Mouse (Mus musculus) ES-Bruce4 (cell line): ENCODE data around the gene Dph5. TPM values are rescaled to one million over a fixed set of nuclear protein-coding genes. Genes with fewer than 3 reads are reported as not detected.

Experiments used
- H3K27ac ChIP-seq: 2 replicates; pipeline ENCODE4 v1.5.1; 2012; ENCODE audit warnings: low read length, inconsistent platforms; ENCODE audit not compliant: insufficient read depth
- H3K27me3 ChIP-seq: 2 replicates; pipeline ENCODE4 v1.6.1; 2012; ENCODE audit warnings: mild to moderate bottlenecking, low read length, inconsistent platforms; ENCODE audit not compliant: control insufficient read depth, poor library complexity, insufficient read depth, severe bottlenecking
- H3K36me3 ChIP-seq: 2 replicates; pipeline ENCODE4 v1.6.1; 2012; ENCODE audit warnings: inconsistent platforms, mild to moderate bottlenecking, low read length, moderate library complexity; ENCODE audit not compliant: control insufficient read depth, poor library complexity, insufficient read depth, severe bottlenecking
- H3K4me1 ChIP-seq: one replicate; pipeline ENCODE4 v1.8.1; 2011; ENCODE audit warnings: low read length; ENCODE audit not compliant: control insufficient read depth, insufficient read depth
- H3K4me3 ChIP-seq: 2 replicates; pipeline ENCODE4 v1.5.1; 2011; ENCODE audit warnings: low read depth, mild to moderate bottlenecking, low read length
- H3K9ac ChIP-seq: 2 replicates; pipeline ENCODE4 v1.6.1; 2012; ENCODE audit warnings: low read depth, mild to moderate bottlenecking, inconsistent platforms; ENCODE audit not compliant: poor library complexity, severe bottlenecking
- H3K9me3 ChIP-seq: replicated peaks from 2 replicates; pipeline ENCODE4 v1.6.1; 2012; ENCODE audit warnings: mild to moderate bottlenecking, low read length, inconsistent platforms; ENCODE audit not compliant: control insufficient read depth, poor library complexity, insufficient read depth, severe bottlenecking
- CTCF ChIP-seq: IDR thresholded peaks from one replicate; pipeline ENCODE4 v1.8.1; 2011; ENCODE audit warnings: low read depth, low read length
- EP300 ChIP-seq: IDR thresholded peaks from 2 replicates; pipeline ENCODE4 v1.6.1; 2011; ENCODE audit warnings: low read depth, low read length; ENCODE audit not compliant: insufficient read depth
- POLR2A ChIP-seq: IDR thresholded peaks from one replicate; pipeline ENCODE4 v1.8.1; 2011; ENCODE audit warnings: low read length; ENCODE audit not compliant: insufficient read depth
- polyA plus RNA-seq: library from polyadenylated mRNA; stranded (reverse); fragments of >200 nt; gene quantifications from 2 replicates; pipeline ENCODE4 v1.2.4, GENCODE M21; 2011; ENCODE audit warnings: low read depth; ENCODE audit not compliant: missing spikeins, insufficient read depth, insufficient read length

Dph5 gene
- polyA plus RNA-seq, 1 experiment, result 33.2 TPM

DNA sequence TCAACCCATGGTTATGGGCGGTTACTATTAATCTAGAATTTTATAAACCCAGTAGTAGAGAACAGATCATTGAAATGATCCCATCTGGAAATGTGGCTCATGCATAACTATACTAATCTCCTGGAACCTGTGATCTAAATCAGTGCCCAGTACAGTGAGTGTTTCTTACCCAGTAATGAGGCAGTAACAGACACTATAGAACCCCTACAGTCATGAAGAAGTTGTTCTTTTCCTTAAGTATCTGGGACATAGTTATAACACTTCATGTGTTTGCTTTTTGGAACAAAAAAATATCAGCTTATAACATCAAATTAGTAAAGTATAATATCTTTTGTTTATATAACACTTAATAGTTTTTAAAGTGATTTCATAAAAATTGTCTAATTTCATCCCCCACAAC is 76.0 kb downstream of the Dph5 start:
- H3K4me3 ChIP-seq, result no peak overlapping the region
- no peak overlapping the region for H3K9ac ChIP-seq
- H3K27me3 ChIP-seq, result no peaks in the 10 kb centered on the region
- TF ChIP-seq POLR2A, result no peak
- TF ChIP-seq EP300, result no peak
- TF ChIP-seq CTCF, result no peak
- H3K36me3 ChIP-seq, result no peaks in the 10 kb centered on the region
- no peaks in the 10 kb centered on the region for H3K4me1 ChIP-seq
- no peak overlapping the region for H3K27ac ChIP-seq
- no peaks in the 10 kb centered on the region for H3K9me3 ChIP-seq

DNA sequence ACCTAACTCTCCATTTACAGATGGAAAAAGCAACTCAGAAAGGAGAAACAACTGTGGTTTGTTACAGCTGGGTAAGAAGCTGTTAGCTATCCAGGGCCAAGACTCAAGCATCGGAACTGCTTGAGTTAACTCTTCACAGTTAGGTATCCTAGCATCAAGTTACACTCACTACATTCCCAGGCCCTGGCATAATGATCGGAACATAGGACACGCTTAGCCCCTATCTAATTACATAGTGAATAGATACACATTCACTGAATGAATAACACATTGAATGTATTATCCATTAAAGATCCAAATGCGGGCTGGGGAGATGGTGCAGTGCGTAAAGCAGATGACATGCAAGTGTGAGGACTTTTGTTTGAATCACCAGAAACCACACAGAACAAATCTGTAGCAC is 76.4 kb downstream of the Dph5 start:
- H3K4me3 ChIP-seq, result no peak overlapping the region
- TF ChIP-seq EP300 (no peak), CTCF (no peak), POLR2A (no peak)
- H3K27ac ChIP-seq, result no peak overlapping the region
- no peaks in the 10 kb centered on the region for H3K36me3 ChIP-seq
- no peak overlapping the region for H3K9ac ChIP-seq
- H3K9me3 ChIP-seq, result no peaks in the 10 kb centered on the region
- no peaks in the 10 kb centered on the region for H3K27me3 ChIP-seq
- H3K4me1 ChIP-seq, result no peaks in the 10 kb centered on the region

GRCm38 (mm10) chr3:115968745-115969530 is 81.3 kb downstream of the Dph5 start:
- Histone ChIP-seq H3K27ac (no peak overlapping the region), H3K9me3 (no peaks in the 10 kb centered on the region), H3K36me3 (no peaks in the 10 kb centered on the region), H3K4me3 (no peak overlapping the region), H3K4me1 (no peaks in the 10 kb centered on the region), H3K27me3 (no peaks in the 10 kb centered on the region), H3K9ac (no peak overlapping the region)
- TF ChIP-seq CTCF (no peak), POLR2A (no peak), EP300 (no peak)

GRCm38 (mm10) chr3:115971045-115971785 is 83.6 kb downstream of the Dph5 start:
- 0 out of 2 replicates have a peak, but pooled peaks cover 3% of the 10 kb centered on the region for H3K36me3 ChIP-seq
- H3K9me3 ChIP-seq, result no peaks in the 10 kb centered on the region
- no peaks in the 10 kb centered on the region for H3K27me3 ChIP-seq
- H3K9ac ChIP-seq, result no peak overlapping the region
- no peak overlapping the region for H3K27ac ChIP-seq
- no peaks in the 10 kb centered on the region for H3K4me1 ChIP-seq
- H3K4me3 ChIP-seq, result no peak overlapping the region
- TF ChIP-seq POLR2A (no peak), EP300 (no peak), CTCF (no peak)

- no peak overlapping the region for H3K4me3 ChIP-seq
- TF ChIP-seq POLR2A (no peak), CTCF (no peak), EP300 (no peak)
- no peak overlapping the region for H3K27ac ChIP-seq
- H3K4me1 ChIP-seq, result no peaks in the 10 kb centered on the region
- H3K36me3 ChIP-seq, result peaks cover 6% of the 10 kb centered on the region; the same call in 1 of the 2 replicates
- H3K9ac ChIP-seq, result no peak overlapping the region
- no peaks in the 10 kb centered on the region for H3K27me3 ChIP-seq
- H3K9me3 ChIP-seq, result no peaks in the 10 kb centered on the region
Measured at GRCm38 (mm10) chr3:115971891-115972646, 84.4 kb downstream of the Dph5 start.
